Mouse (Mus musculus) layer of hippocampus, postnatal 10 days (tissue): ENCODE results near the gene Krtap4-2. TPM values are rescaled to one million over a fixed set of nuclear protein-coding genes. Genes with fewer than 3 reads are reported as not detected.

Source experiments
- DNase-seq, 2 experiments: peaks; one replicate each; pipeline ENCODE4 v3.0.0; 2021; ENCODE audit warnings: low spot score in 2 of 2
- total RNA-seq, 2 experiments: library from RNA; stranded (reverse); gene quantifications; 2 replicates each; pipeline ENCODE4 v1.2.3; 2021

Krtap4-2 gene
- total RNA-seq, 2 experiments from 2014 or later = not detected

DNA sequence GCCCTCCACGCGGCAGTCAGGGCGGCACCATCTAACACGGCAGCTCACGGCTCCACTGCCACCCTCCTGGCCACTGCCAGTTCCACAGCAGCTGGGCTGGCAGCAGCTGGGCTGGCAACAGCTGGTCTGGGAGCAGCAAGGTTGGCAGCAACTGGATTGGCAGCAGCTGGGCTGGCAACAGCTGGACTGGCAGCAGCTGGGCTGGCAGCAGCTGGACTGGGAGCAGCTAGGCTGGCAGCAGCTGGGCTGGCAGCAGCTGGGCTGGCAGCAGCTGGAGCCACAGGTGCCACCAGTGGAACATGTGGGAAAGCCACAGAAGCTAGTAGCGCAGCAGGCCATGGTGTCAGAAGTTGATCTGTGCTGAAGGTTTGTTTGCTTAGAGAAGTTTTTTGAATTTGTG, 43.9 kb downstream of the Krtap4-2 start, which contains the start of gene Krtap1-3:
Krtap1-3 (minus strand) TSS at position 359 of the 400 bp plus-strand sequence.
- no peak for DNase-seq

DNA sequence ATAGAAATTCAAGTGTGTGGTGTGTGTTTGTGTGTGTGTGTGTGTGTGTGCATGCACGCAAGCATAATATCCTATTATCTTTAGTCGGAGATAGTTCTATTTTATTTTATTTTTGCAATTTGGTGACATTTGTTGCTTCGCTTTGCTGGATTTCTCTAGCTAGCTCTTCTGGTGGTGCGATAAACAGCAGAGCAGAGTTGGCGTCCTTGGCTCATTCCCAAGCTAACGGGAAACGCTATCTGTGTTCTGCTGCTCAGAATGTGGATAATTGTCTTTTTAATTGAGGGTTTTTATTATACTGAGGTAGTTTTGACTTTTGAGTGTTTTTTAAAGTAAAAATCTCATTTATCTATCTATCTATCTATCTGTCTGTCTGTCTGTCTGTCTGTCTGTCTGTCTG, 49.8 kb downstream of the Krtap4-2 start:
- peak; percentile 29 to 40 for DNase-seq

Other genes with a start within 250 kb of the Krtap4-2 start
- gene Krt10, start 245.7 kb downstream of the Krtap4-2 start, total RNA-seq = 10 to 100 TPM; 14.3 to 14.8 TPM
- gene Krt12, start 212.8 kb downstream of the Krtap4-2 start, total RNA-seq = 1 to 10 TPM; 1.5 to 1.6 TPM
- gene Krt20, start 196.9 kb downstream of the Krtap4-2 start, total RNA-seq = not detected
- gene Krt23, start 141.9 kb downstream of the Krtap4-2 start, total RNA-seq = not detected
- gene Krt39, start 113.7 kb downstream of the Krtap4-2 start, total RNA-seq = not detected
- gene Krt40, start 91.9 kb downstream of the Krtap4-2 start, total RNA-seq = not detected
- not detected for gene Krtap3-3, start 84.2 kb downstream of the Krtap4-2 start, total RNA-seq
- not detected for gene Krtap3-2, start 78.2 kb downstream of the Krtap4-2 start, total RNA-seq
- not detected for gene Gm11939, start 75.6 kb downstream of the Krtap4-2 start, total RNA-seq
- gene Krtap3-1, start 68.5 kb downstream of the Krtap4-2 start, total RNA-seq = not detected
- not detected for gene Krtap1-5, start 54.1 kb downstream of the Krtap4-2 start, total RNA-seq
- gene Krtap1-4, start 51.4 kb downstream of the Krtap4-2 start, total RNA-seq = not detected
- gene Krtap1-3, start 43.7 kb downstream of the Krtap4-2 start, total RNA-seq = not detected
- gene Krtap9-3, start 37.0 kb downstream of the Krtap4-2 start, total RNA-seq = not detected
- not detected for gene Gm11938, start 31.8 kb downstream of the Krtap4-2 start, total RNA-seq
- gene Gm11937, start 24.9 kb downstream of the Krtap4-2 start, total RNA-seq = not detected
- not detected for gene Krtap2-4, start 20.2 kb downstream of the Krtap4-2 start, total RNA-seq
- gene Gm11562, start 14.6 kb downstream of the Krtap4-2 start, total RNA-seq = not detected
- gene Krtap4-1, start 6.8 kb downstream of the Krtap4-2 start, total RNA-seq = not detected
- gene Krtap4-7, start 9.0 kb upstream of the Krtap4-2 start, total RNA-seq = not detected
- gene Gm11555, start 15.2 kb upstream of the Krtap4-2 start, total RNA-seq = not detected
- gene Gm11563, start 23.9 kb upstream of the Krtap4-2 start, total RNA-seq = not detected
- gene Krtap4-6, start 30.9 kb upstream of the Krtap4-2 start, total RNA-seq = not detected
- not detected for gene Gm14190, start 55.7 kb upstream of the Krtap4-2 start, total RNA-seq
- not detected for gene Gm14180, start 99.2 kb upstream of the Krtap4-2 start, total RNA-seq
- gene Gm11595, start 137.8 kb upstream of the Krtap4-2 start, total RNA-seq = not detected
- not detected for gene Krtap4-8, start 145.6 kb upstream of the Krtap4-2 start, total RNA-seq
- not detected for gene Krtap4-9, start 150.1 kb upstream of the Krtap4-2 start, total RNA-seq
- gene Gm11596, start 158.4 kb upstream of the Krtap4-2 start, total RNA-seq = not detected
- not detected for gene Gm11569, start 163.8 kb upstream of the Krtap4-2 start, total RNA-seq
- gene Gm11554, start 169.4 kb upstream of the Krtap4-2 start, total RNA-seq = not detected
- not detected for gene Krtap4-13, start 174.8 kb upstream of the Krtap4-2 start, total RNA-seq
- not detected for gene Gm11564, start 180.6 kb upstream of the Krtap4-2 start, total RNA-seq
- not detected for gene 2300003K06Rik, start 203.0 kb upstream of the Krtap4-2 start, total RNA-seq
- gene Krtap4-16, start 216.5 kb upstream of the Krtap4-2 start, total RNA-seq = not detected
- gene Gm11568, start 222.8 kb upstream of the Krtap4-2 start, total RNA-seq = not detected
- gene Gm11559, start 229.4 kb upstream of the Krtap4-2 start, total RNA-seq = not detected
- not detected for gene Krtap9-1, start 238.3 kb upstream of the Krtap4-2 start, total RNA-seq
- not detected for gene Gm11567, start 244.1 kb upstream of the Krtap4-2 start, total RNA-seq